Mouse (Mus musculus) neutrophil, adult 59 days (primary cell): ENCODE measurements around the gene Vav2. TPM values are rescaled to one million over a fixed set of nuclear protein-coding genes. Genes with fewer than 3 reads are reported as not detected.

ENCODE experiments used
- total RNA-seq, 2 experiments: library from RNA; stranded (reverse); gene quantifications; 1 replicate in 1 of 2; 2 replicates in 1 of 2; pipeline ENCODE4 v1.2.4; 2023

Vav2 gene
- total RNA-seq = 1 to 10 TPM; 6.1 to 9.5 TPM

DNA sequence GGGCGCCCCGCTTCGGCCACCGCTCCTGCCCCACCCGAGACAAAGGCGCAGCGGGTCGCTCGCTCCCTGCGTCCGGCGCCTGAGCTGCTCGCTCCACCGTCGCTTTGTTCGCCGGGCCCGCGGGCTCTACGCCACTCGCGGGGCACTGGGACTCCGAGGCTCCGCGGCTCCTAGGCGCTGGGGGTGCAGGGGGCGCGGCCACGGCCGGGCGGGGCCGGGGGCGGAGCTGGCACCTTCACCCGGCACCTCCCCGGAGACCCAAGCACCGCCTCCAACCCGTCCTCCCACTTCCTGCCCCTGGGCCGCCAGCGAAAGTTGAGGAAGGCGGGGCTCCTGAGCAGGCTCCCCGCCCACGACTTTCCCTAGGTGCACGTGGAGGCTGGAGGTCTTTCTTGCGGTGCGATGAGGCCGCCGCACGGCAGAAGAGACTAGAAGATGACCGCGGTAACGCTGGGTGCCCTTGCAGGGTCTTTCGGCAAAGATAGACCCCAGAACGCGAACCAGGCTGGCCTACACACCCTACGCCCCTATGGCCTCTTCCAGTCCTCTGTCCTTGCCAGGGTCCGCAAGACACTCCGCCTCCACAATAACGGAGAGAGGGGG is at the start of gene Vav2:
Vav2 (minus strand) TSS at position 179 of the 603 bp plus-strand sequence.

DNA sequence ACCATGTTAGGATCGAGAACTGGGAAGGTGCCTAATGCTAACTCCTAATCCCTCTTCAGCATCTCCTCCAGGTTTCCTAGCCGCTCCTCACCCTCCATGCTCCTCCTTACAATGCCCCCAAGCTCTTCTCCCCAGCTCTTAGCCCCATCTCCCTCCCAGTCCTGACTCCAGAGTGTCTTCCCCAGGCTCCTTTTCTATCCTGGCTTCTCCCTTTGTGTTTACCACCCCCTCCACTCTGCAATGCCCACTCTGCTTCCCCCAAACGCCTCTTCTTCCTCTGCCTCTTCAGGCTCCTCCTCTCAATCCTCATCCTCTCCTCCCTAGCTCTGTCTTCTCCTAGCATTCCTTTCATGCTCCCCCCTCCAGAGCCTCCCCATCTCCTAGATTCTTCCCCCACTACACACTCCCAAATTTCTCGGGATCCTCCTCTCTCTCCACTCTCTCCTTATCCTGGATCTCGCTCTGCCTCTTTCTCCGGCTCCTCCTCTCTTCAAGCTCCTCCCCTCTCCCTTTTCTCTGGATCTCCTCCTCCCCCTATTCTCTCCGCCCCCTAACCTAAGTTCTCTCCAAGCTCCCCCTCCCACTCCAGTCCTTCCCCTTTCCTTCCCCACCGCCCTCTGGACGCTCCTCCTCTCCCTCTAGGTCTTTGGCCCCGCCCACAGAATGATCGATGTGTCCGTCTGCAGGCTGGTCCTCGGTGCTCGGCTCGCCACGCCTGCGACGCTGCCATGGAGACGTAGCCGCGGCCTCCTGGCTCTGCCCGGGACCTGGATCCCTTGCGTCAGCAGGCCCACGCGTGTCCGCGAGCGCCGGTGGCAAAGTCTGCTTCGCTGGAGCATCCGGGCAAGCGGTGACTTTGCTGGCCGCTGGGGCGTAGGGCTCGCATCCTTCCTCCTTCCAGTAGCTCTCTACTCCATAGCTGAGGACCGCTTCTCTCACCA is 15.2 kb upstream of the Vav2 start, which contains the start of gene Brd3os:
Brd3os (plus strand) TSS at position 558 of the 941 bp plus-strand sequence.

DNA sequence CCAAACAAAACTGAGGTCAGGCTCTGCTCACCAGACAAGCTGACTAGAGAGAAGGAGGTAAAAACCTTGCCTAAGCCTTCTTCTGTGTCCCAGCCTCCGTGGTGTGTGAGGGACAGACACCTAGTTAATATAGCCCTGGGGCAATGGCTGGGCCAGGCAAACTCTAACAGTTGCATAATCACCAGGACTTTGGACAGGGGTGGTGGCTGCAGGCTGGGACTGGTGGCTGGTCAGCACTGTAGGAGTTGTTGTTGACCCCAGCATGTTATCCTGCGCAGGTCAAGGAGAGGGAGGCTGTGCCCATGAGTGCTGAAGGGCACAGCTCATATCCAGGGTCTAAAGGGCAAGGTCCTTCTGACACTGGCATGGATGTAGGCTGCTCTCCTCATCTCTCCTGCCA is 178.6 kb downstream of the Vav2 start, which contains the start of gene Sardh:
Sardh (minus strand) TSS at position 127 of the 400 bp plus-strand sequence.

Other genes with a start within 250 kb of the Vav2 start
- under 1 TPM in 1 of 2 experiments, not detected in 1; 0.18 TPM for gene Sardh, start 178.7 kb downstream of the Vav2 start, total RNA-seq
- under 1 TPM; 0.26 to 0.53 TPM for gene Brd3os, start 15.3 kb upstream of the Vav2 start, total RNA-seq
- gene Brd3, start 80.6 kb upstream of the Vav2 start, total RNA-seq = 10 to 100 TPM; 78.9 to 85.4 TPM
- gene Wdr5, start 88.1 kb upstream of the Vav2 start, total RNA-seq = 10 to 100 TPM; 51.5 to 60.4 TPM
- gene Rxra, start 249.4 kb upstream of the Vav2 start, total RNA-seq = 10 to 100 TPM; 32.3 to 43.8 TPM